Mouse (Mus musculus): ENCODE data around the gene Gpsm2. TPM values are rescaled to one million over a fixed set of nuclear protein-coding genes. Genes with fewer than 3 reads are reported as not detected.

Gpsm2 gene
- 7.0 and 25.5 TPM in 2 replicates for polyA plus RNA-seq (2012)

DNA sequence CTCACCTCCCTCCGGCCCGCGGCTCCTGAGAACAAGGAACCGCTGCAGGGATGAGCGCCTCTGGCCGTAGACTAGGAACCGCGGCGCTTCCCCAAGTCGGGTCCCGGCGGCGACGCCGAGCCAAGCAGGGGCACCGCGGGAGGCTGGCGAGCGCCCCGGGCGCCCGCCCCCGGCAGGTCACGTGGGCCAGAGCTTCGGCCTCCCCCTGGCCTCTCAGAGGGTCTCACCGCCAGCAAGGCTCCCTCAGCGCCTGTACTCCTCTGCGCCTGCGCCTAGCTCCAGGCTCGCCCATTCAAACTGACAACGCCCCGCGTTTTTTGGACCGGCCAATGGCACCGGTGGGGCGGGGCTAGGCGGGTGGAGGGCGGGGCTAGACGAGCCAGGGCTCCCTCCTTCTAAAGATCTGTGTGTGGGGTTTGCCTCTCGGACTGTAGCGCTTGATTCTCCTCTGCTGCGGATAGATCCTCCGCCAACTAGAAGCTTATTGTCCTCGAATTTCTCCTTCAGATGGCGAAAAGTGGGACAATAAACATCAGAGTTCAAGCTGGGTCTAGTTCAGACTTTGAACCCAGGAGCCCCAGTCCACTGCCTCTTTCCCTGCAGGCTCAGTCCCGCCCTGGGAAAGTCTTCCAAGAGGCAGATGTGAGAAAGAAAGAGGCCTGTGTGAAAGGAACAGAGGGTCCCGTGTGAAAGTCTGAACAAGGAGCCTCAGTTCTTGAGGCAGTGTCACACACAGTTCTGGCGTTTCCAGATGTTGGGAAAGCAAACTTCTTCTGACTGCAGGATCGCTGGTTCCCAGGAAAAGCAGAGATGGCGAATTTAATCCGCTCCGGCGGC lies at the start of gene Gpsm2:
Gene Gpsm2, minus strand, starts transcription at position 274 of the 837 bp plus-strand sequence.
- no peak for TF ChIP-seq GATA1 (IDR thresholded peaks at IDR 0.05; ENCODE audit: low read length)

DNA sequence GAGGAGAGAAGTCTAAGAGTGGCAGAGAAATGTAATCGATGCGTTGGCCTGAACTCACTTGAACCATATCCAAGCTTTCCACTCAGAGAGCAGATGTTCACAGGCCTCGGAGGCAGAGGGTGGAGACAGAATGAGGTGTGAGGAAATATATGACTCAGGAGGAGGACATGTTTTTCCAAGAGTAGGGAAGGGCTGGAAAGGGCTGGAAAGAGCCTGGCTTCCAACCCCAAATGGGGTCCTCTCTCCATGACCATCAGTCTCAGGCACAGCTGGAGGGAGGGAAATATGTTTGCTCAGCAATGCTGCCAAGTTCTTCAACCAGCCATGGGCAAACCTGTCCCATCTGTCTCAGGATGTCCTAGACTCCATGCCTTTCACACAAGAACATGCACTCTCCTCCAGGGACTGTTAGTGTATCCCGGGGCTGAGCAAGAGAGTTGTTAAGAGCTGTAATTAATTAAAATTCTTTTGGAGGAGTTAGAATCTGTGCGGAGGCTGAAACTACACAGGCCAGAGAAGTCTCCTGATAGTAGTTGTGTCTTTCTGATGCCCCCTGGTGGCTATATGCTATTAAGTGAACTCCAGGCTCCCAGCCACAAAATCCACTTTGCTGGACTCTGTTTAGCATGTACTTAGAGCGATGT lies 48.7 kb upstream of the Gpsm2 start:
- no peak for TF ChIP-seq GATA1 (IDR thresholded peaks at IDR 0.05; ENCODE audit: low read length)

DNA sequence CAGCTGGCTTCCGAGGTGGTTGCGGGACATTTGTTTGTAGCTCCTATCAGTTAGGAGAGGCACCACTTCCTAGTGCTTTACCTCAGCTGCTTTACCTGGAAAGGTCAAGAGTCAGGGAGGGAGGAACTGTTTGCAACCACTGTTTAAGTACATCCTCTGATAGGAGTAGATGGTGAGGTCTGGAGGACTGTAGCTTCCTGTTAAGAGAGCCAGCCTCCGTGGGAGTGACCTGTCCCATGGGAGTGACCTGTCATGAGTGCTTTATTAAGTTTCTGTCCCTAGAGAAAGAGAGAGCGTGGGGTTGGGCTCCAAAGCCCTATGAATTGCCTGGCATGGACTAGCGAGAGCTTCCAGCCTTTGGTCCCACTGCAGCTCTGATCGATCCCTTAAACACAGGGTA lies 47.4 kb upstream of the Gpsm2 start:
- no peak for TF ChIP-seq GATA1 (IDR thresholded peaks at IDR 0.05; ENCODE audit: low read length)

DNA sequence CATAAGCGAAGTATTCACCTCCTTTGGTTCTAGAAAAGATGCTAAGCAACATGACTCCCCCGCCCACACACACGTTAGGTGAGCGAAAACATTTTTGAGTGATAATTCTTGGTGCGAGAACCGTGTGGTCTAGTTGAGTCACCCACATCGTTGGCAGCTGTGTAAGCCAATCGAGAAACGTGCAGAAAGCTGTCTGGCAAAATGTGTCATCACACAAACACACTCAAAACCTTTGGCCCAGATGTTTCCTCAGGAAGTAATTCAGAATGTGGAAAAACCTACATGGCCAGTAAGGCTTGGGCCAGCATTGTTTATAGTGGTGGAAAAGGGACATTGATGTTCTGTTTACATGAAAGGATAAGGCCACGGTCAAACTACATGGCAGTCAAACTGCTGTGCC lies 45.3 kb upstream of the Gpsm2 start:
- no peak for TF ChIP-seq GATA1 (IDR thresholded peaks at IDR 0.05; ENCODE audit: low read length)

DNA sequence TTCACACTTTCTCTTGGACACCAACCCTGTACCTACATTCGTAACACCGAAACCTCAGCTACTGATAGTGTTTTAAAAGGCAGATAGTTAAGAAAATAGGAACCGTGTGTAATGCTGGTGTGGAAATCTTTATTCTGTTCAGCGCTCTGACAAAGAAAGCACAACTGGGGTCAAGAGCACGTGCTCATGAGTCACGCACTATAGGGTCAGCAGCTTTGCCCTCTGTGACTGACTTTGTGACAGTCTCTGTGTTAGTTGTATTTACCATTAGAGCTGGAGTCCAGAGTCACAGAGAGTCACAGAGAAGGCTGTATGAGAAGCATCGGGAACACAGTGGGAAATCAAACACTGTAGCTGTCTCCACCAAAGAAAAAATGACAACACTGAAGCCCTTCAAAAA lies 44.8 kb upstream of the Gpsm2 start:
- TF ChIP-seq GATA1 (IDR thresholded peaks at IDR 0.05; ENCODE audit: low read length), result no peak

DNA sequence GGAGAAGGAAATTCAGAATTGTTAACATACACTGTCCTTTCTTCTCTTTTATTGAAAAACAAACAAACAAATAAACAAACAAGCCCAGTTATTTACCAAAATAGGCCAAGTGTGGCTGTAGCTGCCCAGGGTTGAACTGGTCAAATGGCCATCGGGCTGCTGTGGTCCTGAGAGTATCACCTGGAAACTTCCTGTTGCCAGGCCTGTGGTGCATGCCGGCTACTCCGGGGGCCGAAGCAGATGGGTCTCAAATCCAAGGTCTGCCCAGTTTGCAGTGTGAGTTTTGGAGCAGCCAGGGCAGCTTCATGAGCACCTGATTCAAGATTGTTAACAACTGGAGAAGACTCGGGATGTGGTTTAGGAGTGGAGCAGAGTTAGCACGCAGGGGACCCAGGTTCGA lies 43.4 kb upstream of the Gpsm2 start:
- TF ChIP-seq GATA1 (IDR thresholded peaks at IDR 0.05; ENCODE audit: low read length), result no peak

DNA sequence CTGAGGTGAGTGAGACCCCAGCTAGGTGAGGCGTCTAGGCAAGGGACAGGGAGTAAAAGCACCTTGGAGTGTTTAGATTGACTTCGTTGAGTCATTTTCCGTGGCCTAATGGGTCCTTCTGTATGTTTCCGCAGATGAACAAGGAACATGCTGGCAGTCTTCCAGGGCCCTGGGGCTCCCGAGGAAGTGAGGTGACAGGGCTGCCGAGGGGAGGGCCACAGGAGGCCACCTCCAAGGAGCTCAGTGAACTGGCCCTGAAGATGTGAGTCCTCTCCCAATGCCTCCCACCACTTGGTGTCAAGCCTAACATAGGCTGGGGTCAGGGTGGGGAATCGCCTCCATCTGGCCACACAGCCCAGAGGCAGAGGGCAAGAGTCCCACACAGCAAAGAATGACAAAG lies 42.9 kb upstream of the Gpsm2 start:
- TF ChIP-seq GATA1 (IDR thresholded peaks at IDR 0.05; ENCODE audit: low read length), result no peak

DNA sequence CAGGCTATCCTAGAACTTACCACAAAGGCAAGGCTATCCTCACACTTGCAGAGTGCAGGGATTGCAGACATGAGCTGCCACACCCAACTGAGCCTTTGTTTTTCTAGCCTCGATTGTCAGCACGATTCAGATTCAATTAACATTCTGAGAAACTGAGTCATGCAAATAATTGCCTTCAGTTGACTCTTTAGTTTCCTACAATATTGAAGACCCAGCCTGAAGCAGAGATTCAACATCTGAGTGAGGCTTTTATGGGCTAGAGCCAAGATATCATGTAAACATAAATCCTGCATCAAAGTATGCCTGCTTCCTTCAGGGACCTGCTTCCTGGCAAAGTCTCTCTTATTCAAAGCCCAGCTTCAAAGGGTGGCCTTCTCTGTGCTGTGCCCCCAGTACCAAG lies 41.6 kb upstream of the Gpsm2 start:
- no peak for TF ChIP-seq GATA1 (IDR thresholded peaks at IDR 0.05; ENCODE audit: low read length)

DNA sequence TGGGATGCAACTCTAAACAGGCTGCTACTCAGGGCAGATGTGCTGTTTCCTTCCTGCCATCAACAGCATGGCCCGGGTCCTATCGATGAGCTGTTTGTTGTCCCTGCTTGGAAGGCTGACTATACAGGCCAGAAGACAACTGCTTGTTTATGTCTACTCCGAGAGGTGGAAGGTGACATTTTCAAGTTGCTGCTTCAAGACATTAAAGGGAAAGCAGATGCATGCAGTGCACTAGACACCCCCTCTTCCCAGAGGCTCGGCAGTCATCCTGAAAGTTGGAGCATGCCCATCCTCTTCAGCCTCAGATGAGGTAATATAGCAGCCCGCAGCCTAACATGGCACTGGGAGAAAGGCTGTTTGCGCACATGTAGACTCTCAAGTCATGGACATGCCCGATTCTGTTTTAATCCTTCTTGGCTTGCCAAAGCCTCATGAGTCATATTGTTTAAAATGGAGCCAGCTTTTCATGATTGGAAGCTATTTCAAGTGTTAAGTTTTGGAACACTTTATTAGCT lies 40.5 kb upstream of the Gpsm2 start:
- no peak for TF ChIP-seq GATA1 (IDR thresholded peaks at IDR 0.05; ENCODE audit: low read length)

DNA sequence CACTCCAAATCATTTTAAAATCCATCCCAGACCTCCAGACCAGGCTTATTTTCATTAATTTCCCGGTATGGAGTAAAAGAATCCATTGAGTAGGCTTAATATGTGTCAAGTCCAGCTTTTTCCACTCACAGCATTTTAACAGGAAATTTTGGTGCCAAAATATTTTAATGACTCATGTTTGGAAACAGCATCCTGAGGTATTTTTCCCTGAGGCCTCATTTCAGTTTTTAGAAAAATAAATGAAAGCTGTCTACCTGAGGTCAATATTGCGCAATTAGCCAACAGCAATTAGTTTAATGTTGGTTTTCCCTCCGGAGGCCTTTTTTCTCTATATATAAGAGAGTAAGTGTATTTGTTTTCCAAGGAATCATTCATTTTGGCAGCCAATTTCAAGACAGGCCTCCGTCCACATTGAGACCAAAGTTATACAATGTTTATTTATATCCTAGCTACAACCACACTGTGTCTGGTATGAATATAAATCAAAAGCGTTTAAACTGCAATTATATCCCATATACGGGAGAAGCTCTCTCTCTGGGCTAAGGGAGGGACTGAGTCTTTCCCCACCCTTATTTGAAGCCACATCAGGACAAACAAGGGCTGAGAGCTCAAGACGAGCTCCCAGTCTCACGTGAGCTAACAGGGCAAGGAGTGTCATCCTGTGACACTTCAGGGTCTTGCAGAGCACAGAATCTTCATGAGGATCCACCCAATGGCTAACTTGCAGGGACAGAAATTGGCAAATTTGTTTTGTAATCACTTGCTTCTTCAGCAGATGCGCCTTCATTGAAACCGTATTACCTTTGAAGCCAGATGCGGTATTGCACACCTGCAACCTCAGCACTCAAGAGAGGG lies 37.7 kb upstream of the Gpsm2 start:
- no peak for TF ChIP-seq GATA1 (IDR thresholded peaks at IDR 0.05; ENCODE audit: low read length)

DNA sequence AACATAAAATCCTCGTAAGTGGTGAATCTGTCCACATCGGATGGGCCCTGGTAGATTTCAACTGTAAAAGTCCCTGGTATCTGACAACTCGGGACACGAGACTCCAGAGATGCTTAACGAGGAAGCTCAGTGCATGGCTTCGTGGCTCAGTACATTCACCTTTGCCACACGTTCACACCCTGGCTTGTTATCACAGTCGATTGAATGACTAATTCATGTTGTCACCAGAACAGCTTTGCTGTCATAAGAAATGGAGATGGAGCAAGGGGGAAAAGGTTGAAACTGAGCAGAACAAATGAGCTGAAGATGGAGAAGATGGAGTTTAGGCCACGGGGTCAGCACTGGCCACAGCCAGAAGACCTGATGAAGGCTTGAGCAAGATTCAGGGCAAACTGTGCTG lies 35.5 kb upstream of the Gpsm2 start:
- TF ChIP-seq GATA1 (IDR thresholded peaks at IDR 0.05; ENCODE audit: low read length), result no peak

DNA sequence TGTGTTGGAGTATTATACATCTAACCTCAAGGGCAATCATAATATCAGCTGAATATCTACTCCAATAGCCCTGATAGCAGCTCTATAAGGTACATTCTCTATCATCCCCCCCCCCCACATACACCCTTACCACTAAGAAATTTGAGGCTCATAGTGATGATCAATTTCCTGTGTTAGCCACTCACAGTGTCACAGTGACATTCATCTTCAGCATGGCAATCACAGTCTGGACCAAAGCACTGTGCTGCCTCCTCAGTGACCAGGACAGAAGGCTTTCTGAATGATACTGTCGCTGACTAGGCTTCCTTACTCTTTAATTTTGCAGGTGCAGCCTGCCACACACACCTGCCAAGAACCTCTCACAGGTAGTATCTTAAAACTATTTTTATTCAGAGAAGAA lies 34.0 kb upstream of the Gpsm2 start:
- no peak for TF ChIP-seq GATA1 (IDR thresholded peaks at IDR 0.05; ENCODE audit: low read length)

DNA sequence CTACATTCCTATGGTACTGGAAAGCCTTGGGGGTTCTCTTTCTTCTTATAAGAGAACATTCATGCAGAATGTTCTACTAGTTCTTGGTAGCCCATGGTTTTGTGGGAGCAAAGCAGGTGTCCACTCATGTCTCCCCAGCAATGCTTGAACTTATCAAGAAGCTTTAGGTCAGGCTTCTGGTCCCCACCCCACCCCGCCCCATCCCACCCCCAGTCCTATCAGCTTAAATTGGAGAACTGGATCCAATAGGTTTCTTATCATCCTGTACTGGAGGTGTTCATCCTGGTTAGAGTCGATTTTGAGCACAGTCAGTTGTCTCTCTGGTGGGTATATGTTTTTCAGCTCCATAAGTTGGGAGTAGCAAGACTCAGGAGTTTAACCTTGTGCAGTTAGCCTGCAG lies 33.4 kb upstream of the Gpsm2 start:
- TF ChIP-seq GATA1 (IDR thresholded peaks at IDR 0.05; ENCODE audit: low read length), result no peak

DNA sequence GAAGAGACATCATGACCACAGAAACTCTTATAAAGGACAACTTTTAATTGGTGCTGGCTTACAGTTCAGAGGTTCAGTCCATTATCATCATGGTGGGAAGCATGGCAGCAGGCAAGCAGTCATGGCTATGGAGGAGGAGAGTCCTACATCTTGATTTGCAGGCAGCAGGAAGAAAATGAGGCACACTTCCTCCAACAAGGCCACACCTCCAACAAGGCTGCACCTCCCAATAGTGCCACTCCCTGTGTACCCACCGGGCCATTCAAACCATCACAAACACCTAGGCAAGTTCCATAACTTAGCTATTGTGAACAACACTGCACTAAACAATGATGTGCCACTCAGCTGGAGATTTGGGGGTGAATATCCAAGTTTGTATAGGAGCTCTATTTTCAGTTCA lies 32.4 kb upstream of the Gpsm2 start:
- TF ChIP-seq GATA1 (IDR thresholded peaks at IDR 0.05; ENCODE audit: low read length), result no peak

DNA sequence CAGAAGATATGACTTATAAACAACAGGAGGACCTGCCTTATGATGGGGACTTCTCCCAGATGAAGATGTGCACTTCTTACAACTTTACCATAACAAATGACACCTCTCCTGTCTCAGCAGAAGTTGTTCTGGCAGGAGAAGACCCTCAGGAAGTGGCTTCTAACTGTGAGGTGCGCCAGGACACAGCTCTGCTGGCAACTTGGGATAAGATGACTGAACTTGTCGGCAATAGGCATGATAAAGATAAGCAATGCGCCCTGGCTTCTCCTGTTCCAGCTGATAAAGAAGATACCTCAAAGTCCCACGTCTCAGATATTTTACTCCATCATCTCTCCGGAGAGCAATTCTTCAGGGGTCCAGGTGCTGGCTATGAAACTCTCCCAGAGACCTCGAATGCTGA lies 29.6 kb upstream of the Gpsm2 start:
- peak; percentile 76 for TF ChIP-seq GATA1 (IDR thresholded peaks at IDR 0.05; ENCODE audit: low read length)

DNA sequence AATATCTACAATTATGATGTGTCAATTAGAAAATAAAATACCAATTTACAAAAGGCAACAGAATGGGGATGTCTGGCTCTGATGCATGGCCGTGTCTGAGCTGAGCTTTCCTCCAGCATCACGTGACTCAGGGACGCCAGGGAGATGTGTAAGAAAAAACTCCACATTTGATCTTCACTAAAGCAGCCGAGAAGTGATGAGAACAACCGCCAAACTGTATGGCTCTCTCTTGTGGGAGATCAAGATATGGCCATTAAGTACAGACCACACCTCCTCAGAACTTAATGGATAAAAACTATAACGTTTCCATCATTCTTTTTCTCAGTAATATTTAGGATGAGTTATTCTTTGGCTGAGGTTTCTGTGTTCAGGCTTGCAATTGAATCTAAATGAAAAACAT lies 29.0 kb upstream of the Gpsm2 start:
- TF ChIP-seq GATA1 (IDR thresholded peaks at IDR 0.05; ENCODE audit: low read length), result no peak

Data from G1E-ER4 (cell line).